ENCODE assay signal across 9 mouse cellular contexts in the genomic region with DNA sequence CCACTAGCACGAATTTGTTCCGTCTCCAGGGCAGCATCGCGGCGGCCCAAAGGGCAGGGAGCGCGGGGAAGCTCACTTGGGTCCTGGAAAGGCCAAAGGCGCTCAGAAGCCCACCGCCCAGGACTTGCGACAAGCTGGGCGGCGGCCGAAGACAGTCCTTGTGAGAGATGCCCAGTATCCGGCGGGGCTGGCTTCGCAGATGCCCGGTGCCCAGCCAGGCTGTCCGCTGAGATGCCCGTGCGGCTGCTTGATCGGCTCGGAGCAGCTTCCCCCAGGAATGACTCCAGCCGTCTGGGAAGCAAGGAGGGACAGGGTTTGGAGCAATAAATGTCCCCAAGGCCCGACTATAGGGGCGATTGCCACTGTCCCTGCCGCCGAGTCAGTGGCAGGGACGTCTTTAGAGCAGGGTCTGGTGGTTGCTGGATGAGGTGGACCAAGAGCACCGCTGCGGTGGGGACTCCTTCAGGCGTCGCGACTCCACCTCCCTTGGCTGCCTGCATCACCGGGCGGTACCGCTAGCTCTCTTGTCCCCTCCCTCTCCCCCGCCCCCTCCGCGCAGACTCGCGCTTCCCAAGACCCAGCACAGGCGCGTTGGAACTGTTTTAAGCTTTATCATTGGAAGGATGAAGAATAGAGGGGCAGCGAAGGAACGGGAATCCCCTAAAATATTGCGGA. TPM values are rescaled to one million over a fixed set of nuclear protein-coding genes. Genes with fewer than 3 reads are reported as not detected.
DNase-seq lines count a peak whose midpoint lies in the region; ATAC-seq and TF ChIP-seq lines count a peak whose summit lies in the region.
"Had no signal": no experiment of that assay in that cellular context is flagged by ENCODE, and none has a peak within 500 bp of the region (broad histone marks: within the 10 kb centered on the region; RNA-seq: fewer than 3 reads in every experiment).

A gene (minus strand): TSS at position 558 of the 675 bp plus-strand sequence.

- DNase-seq in kidney, adult 18-20 months = peak; percentile 21
- DNase-seq in kidney, adult 9 months = no peak
- DNase-seq in frontal cortex, postnatal 14 days (ENCODE audit: low spot score in 2 of 2) = peak; percentile 63 to 69
- peak; percentile 52 for DNase-seq in kidney, postnatal 0 days (ENCODE audit: low spot score)
- DNase-seq in liver = peak; percentile 25
- peak; percentile 82 for DNase-seq in right cerebral cortex, postnatal 14 days

- no peak for ATAC-seq in kidney, postnatal 0 days (replicated peaks; ENCODE audit: low FRiP score, low read depth)
- no peak for ATAC-seq in activated CD4-positive, CD25-positive, alpha-beta regulatory T cell, adult 4 months

- H3K4me3 ChIP-seq in brown adipose tissue, adult 24 weeks (ENCODE audit: insufficient read depth, low read depth, low read length) = peak within 1 kb of the TSS; percentile 35
- peak within 1 kb of the TSS; percentile 33 for H3K4me3 ChIP-seq in kidney, postnatal 0 days (replicated peaks; ENCODE audit: low read depth, low read length)

- H3K36me3 ChIP-seq in kidney, postnatal 0 days (ENCODE audit: insufficient read depth, low read length) = no peaks in the 10 kb centered on the region

- H3K4me1 ChIP-seq in brown adipose tissue, adult 24 weeks (ENCODE audit: control insufficient read depth, insufficient read depth, insufficient read length, low read length) = no peaks in the 10 kb centered on the region
- peaks cover 21% of the 10 kb centered on the region for H3K4me1 ChIP-seq in kidney, postnatal 0 days (replicated peaks; ENCODE audit: insufficient read depth, low read length)

- no peak within 1 kb of the TSS for H3K9ac ChIP-seq in kidney, postnatal 0 days (ENCODE audit: low read depth, low read length)

- H3K27me3 ChIP-seq in kidney, postnatal 0 days (ENCODE audit: insufficient read depth, low read length) = peaks cover 53% of the 10 kb centered on the region

- TF ChIP-seq CTCF in kidney, postnatal 0 days (IDR thresholded peaks at IDR 0.05; ENCODE audit: low read depth) = no peak

- no peak within 1 kb of the TSS for H3K27ac ChIP-seq in brown adipose tissue, adult 24 weeks (replicated peaks; ENCODE audit: low read depth, low read length)
- H3K27ac ChIP-seq in kidney, postnatal 0 days = no peak within 1 kb of the TSS

- under 1% methylated on average over 46 of the region's 46 CpGs for WGBS in kidney, postnatal 0 days

- no peaks in the 10 kb centered on the region for H3K9me3 ChIP-seq in kidney, postnatal 0 days (replicated peaks; ENCODE audit: low read length)

- H3K4me2 ChIP-seq in kidney, postnatal 0 days (ENCODE audit: low read length) = peak within 1 kb of the TSS; percentile 52

RNA-seq across cellular contexts. Expression of the gene that starts here (rescaled TPM):
- polyA plus RNA-seq in brown adipose tissue, adult 24 weeks (2012; ENCODE audit: insufficient read depth, insufficient read length, missing spikeins) = not detected in 2 replicates
- 0.12 and 0.15 TPM in 2 replicates for polyA plus RNA-seq in kidney, postnatal 0 days (2015; fragmentation: Nextera tagmentation; extraction: Ambion mirVana)
- not detected for polyA plus RNA-seq in activated CD4-positive, CD25-positive, alpha-beta regulatory T cell, adult 4 months (2017; shearing (Covaris generic))
- polyA plus RNA-seq: liver, embryonic 16.5 days had no signal

Comparison
In these comparisons a context has a peak if more than half of its experiments do, and no peak if none do; other contexts are left out.
1. Peak in DNase-seq, H3K4me3 ChIP-seq and H3K4me2 ChIP-seq in kidney, postnatal 0 days; RNA of the gene not detected or under 1 TPM.